Mouse (Mus musculus) CH12F3 (cell line): ENCODE measurements around the gene Ube2cbp.

Experiments
- in situ Hi-C: fragments of 300-500 bp; cut with MboI; formaldehyde crosslinking; loops from 2 replicates; pipeline ENCODE4 v1.14.3; 2020; ENCODE audit warnings: low sequenced_read_pairs

Gene Ube2cbp

GRCm38 (mm10) chr9:86436608-86437007, 28.1 kb downstream of the Ube2cbp start:
- in situ Hi-C loops, result no loop called here

GRCm38 (mm10) chr9:86435510-86435909, 29.2 kb downstream of the Ube2cbp start:
- in situ Hi-C loops, result no loop called here

- in situ Hi-C loops, result no loop called here
Measured at GRCm38 (mm10) chr9:86423331-86423730, 41.4 kb downstream of the Ube2cbp start.

GRCm38 (mm10) chr9:86419366-86419765, 45.4 kb downstream of the Ube2cbp start:
- in situ Hi-C loops, result no loop called here

- in situ Hi-C loops, result no loop called here
Measured at GRCm38 (mm10) chr9:86417971-86418370, 46.8 kb downstream of the Ube2cbp start.

- in situ Hi-C loops, result no loop called here
Measured at GRCm38 (mm10) chr9:86395785-86396184, 69.0 kb downstream of the Ube2cbp start.

- in situ Hi-C loops, result no loop called here
Measured at GRCm38 (mm10) chr9:86395012-86395411, 69.7 kb downstream of the Ube2cbp start.

GRCm38 (mm10) chr9:86393586-86394272, 71.0 kb downstream of the Ube2cbp start:
- in situ Hi-C loops, result no loop called here

GRCm38 (mm10) chr9:86391467-86391866, 73.3 kb downstream of the Ube2cbp start:
- in situ Hi-C loops, result no loop called here

GRCm38 (mm10) chr9:86390713-86391112, 74.0 kb downstream of the Ube2cbp start:
- in situ Hi-C loops, result no loop called here

GRCm38 (mm10) chr9:86388538-86388937, 76.2 kb downstream of the Ube2cbp start:
- in situ Hi-C loops, result no loop called here

- in situ Hi-C loops, result no loop called here
Measured at GRCm38 (mm10) chr9:86376923-86377322, 87.8 kb downstream of the Ube2cbp start.

- in situ Hi-C loops, result no loop called here
Measured at GRCm38 (mm10) chr9:86372783-86373567, 91.8 kb downstream of the Ube2cbp start.

- in situ Hi-C loops, result no loop called here
Measured at GRCm38 (mm10) chr9:86369208-86369607, 95.5 kb downstream of the Ube2cbp start.

GRCm38 (mm10) chr9:86360536-86360935, 104.2 kb downstream of the Ube2cbp start:
- in situ Hi-C loops, result no loop called here

- in situ Hi-C loops, result no loop called here
Measured at GRCm38 (mm10) chr9:86355851-86356250, 108.9 kb downstream of the Ube2cbp start.

GRCm38 (mm10) chr9:86351491-86351890, 113.3 kb downstream of the Ube2cbp start:
- in situ Hi-C loops, result no loop called here

GRCm38 (mm10) chr9:86336792-86337191, 128.0 kb downstream of the Ube2cbp start:
- in situ Hi-C loops, result no loop called here

- in situ Hi-C loops, result no loop called here
Measured at GRCm38 (mm10) chr9:86336361-86336760, 128.4 kb downstream of the Ube2cbp start.

GRCm38 (mm10) chr9:86335588-86335987, 129.2 kb downstream of the Ube2cbp start:
- in situ Hi-C loops, result no loop called here

GRCm38 (mm10) chr9:86334357-86334756, 130.4 kb downstream of the Ube2cbp start:
- in situ Hi-C loops, result no loop called here

- in situ Hi-C loops, result no loop called here
Measured at GRCm38 (mm10) chr9:86330591-86330990, 134.2 kb downstream of the Ube2cbp start.
